Mouse (Mus musculus) heart, postnatal 14 days (tissue): ENCODE data around the gene Atp6v0d1. TPM values are rescaled to one million over a fixed set of nuclear protein-coding genes. Genes with fewer than 3 reads are reported as not detected.
A peak's percentile ranks its signal among the peaks of the same experiment; 100 is the strongest.
"Not testable (repeated sequence)": the region's sequence is repeated elsewhere in the genome, so short reads cannot be mapped to it uniquely, and the experiment has no call there.

Experiments
- DNase-seq, 2 experiments: peaks; one replicate each; pipeline ENCODE4 v3.0.0; 2021 to 2022
- intact Hi-C: fragments of 180-260 bp; cut with DNase I; formaldehyde crosslinking; loops from one replicate; pipeline ENCODE4 v1.15.1; 2025
- total RNA-seq, 2 experiments: library from RNA; stranded (reverse); gene quantifications; 2 replicates each; pipeline ENCODE4 v1.2.3; 2021

The Atp6v0d1 gene
- total RNA-seq, 2 experiments from 2014 or later: 57.2 to 57.8 TPM

- intact Hi-C loops: no loop called here
- DNase-seq: no peak
Measured at GRCm38 (mm10) chr8:105579719-105580118, 13.9 kb upstream of the Atp6v0d1 start.

DNA sequence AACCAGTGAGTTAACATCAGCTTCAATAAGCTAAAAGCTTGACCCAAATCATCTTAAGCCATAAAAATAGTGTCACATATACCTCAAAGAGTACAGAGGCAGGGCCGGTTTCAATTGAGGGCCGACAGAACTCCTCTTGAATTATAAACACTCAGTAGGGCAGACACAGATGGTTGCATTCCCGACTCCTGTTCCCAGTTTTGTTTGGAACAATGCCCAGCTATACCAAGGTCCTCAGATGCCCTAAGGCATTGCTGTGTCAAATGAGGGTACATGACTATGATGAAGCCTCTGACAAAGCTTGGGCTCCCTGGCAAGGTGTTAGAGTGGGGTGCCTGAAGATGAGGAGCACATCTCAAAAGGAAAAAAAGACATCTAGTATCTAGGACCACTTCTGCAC is 9.7 kb upstream of the Atp6v0d1 start:
- intact Hi-C loops: no loop called here
- DNase-seq: no peak

- intact Hi-C loops: no loop called here
- no peak for DNase-seq
Measured at GRCm38 (mm10) chr8:105574741-105575140, 8.9 kb upstream of the Atp6v0d1 start.

- peak; percentile 35 to 67 for DNase-seq
Measured at GRCm38 (mm10) chr8:105573427-105573826, 7.6 kb upstream of the Atp6v0d1 start.

DNA sequence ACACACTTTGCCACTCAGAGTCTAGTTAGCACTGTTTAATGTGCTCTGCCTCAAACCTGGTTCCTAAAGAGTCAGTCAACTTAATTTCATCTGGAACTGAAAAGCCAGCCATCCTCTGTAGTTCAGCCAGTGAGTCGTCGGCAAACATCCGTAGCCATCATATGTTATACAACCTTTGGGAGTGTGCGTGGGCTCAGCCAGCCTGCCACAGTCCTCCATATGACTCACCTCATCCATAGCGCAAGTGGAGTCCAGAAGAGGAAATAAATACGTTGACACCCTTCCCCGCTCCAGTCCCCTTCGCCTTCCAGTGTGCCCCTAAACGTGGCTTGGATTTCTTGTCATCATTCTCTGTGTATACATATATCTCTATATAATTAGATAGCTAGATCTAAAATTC is 6.0 kb upstream of the Atp6v0d1 start:
- intact Hi-C loops: no loop called here
- DNase-seq: no peak

More at GRCm38 (mm10) chr8:105573427-105573826, 7.6 kb upstream of the Atp6v0d1 start:
- intact Hi-C loops: no loop called here

DNA sequence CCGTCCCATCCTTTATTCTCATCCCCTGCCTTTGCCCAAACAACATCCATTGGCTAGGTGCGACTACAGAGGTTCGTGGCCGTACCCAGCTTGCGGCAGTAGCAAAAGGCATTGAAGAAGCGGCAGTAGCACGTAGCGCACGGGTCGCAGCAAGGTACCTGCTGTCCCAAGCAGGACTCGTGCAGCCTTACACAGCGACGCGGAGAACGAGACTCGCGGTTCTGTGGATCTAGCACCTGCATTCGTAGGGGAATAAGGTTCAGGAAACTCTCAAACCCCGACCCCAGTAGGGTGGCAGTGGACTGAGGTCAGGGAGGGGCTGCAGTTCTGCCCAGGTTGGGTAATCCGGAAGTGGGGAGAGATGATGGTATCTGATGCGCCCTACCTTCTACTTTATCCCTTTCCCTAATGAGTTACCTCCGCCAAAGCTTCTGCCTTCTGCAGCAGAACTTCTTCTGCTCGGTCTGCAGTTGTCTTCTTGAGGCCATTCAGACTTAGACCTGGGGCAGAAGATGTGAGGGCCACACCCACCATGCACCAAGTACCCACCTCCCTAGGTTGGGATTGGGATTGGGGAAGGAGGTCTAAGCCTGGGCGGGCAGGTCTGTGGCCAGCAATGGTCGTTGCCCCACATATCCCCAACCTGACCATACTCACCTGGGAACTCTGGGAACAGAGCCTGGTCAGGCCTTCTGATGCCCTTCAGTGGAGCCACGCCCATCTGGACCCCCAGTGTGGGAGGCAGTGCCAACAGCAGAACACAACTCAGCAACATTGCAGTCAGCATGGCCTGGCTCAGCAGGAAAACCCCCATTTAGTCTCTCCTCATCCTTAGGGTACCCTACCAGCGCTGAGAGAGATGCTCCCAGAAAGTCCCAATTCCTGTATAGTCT is 1.1 kb upstream of the Atp6v0d1 start:
- intact Hi-C loops: loop anchor here (2.0 kb wide), 2 partner anchors 28 to 118 kb away; no protein-coding TSS in a partner anchor
- DNase-seq: peak; percentile 26 to 34

DNA sequence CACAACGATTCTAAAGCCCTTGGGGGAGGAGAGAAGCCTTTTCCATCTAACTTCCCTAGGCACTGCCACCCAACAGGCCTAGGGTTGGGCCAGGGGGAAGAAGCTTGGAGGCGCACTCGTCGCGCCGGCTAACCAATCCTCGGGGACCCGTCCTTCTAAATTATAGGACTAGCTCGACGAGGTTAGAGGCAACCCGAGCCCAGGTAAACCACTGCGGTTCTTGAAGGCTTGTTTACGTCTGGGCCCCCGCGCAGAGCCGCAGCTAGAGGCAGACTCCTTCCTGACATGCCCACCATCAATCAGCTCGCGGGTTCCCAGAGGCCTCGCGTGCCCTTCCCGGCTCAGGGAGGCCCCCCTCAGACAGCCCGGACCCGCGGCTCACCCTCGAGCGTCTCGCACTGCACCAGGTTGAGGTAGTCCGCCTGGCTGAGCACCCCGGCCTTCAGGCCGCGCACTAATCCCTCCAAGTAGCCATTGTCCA is 406 bp downstream of the Atp6v0d1 start:
- intact Hi-C loops: no loop called here
- no peak for DNase-seq

GRCm38 (mm10) chr8:105564573-105565229 is 1.1 kb downstream of the Atp6v0d1 start:
- intact Hi-C loops, DNase-seq: not testable (repeated sequence)

- DNase-seq: no peak
- intact Hi-C loops: no loop called here
Measured at GRCm38 (mm10) chr8:105563871-105564270, 2.0 kb downstream of the Atp6v0d1 start.

GRCm38 (mm10) chr8:105562863-105563262 is 3.0 kb downstream of the Atp6v0d1 start:
- intact Hi-C loops: no loop called here
- no peak for DNase-seq

- intact Hi-C loops: loop anchor here (2.0 kb wide), 1 partner anchor 24 kb away; no protein-coding TSS in a partner anchor
Measured at GRCm38 (mm10) chr8:105555230-105555629, 10.6 kb downstream of the Atp6v0d1 start.

DNA sequence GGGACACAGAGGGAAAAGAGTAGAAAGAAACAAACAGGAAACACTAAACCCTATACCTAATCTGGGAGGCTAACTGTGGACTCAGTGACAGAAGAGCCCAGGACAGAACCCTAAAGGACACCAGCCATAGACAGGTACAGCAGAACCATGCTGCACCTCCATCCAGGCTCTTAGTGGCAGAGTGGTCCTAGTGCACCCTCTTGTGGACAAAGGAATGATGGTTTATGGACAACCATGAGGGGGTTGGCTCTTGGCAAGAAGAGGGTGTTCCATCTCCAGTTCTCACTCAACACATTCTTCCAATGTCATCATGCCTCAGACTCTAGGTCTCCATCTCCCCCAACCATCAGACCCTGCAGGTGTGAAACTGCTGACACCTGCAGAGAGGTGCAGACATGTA is 11.8 kb downstream of the Atp6v0d1 start:
- peak; percentile 58 to 82 for DNase-seq
- intact Hi-C loops: loop anchor here (1.0 to 5.0 kb wide), 3 partner anchors 23 to 182 kb away; partner anchors contain the start of gene Plekhg4

More at GRCm38 (mm10) chr8:105555230-105555629, 10.6 kb downstream of the Atp6v0d1 start:
- DNase-seq: no peak

DNA sequence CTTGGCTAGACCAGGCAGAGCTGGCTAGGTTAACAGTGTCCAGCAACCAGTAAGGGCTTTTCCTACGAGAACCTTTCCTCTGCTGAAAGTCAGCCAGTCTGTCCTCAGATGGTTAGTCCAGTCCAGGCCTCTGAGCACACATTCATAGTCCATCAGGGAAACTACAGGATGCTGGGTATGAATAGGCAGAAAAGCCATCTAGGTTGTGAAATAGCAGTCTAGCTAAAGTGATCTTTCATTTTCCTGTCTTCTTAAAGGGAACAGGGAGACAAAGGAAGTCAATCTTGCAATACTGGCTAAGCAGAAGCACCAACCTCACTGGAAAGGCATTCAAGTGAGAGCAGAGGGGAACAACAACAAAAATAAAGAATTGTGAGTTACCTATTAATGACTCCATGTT is 13.0 kb downstream of the Atp6v0d1 start:
- intact Hi-C loops: loop anchor here (2.0 to 5.0 kb wide), 2 partner anchors 70 to 181 kb away; partner anchors contain the start of gene Plekhg4
- no peak for DNase-seq

DNA sequence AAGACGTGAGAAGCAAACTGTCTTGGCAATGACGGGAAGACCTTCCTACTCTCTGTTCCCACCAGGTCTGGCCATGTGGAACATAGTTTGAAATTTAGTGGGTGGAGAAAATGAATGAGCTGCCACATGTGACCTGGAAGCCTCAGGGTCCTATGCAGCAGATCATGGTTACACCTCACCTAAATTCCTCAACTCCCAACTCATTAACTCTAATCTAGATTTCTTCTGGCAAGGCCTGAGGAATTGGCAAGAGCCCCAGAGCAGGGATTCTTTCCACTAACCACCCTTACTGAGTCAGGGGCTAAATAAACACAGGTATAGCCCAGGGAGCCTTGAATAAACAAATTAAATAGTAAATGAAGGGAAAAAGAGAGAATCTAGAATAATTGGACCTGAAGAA is 13.8 kb downstream of the Atp6v0d1 start:
- DNase-seq: no peak
- intact Hi-C loops: loop anchor here (2.0 to 5.0 kb wide), 2 partner anchors 69 to 180 kb away; partner anchors contain the start of gene Plekhg4

- intact Hi-C loops: loop anchor here (5.0 kb wide), 1 partner anchor 178 kb away; the partner anchor contains the start of gene Plekhg4
- no peak for DNase-seq
Measured at GRCm38 (mm10) chr8:105550083-105550482, 15.8 kb downstream of the Atp6v0d1 start.

GRCm38 (mm10) chr8:105549506-105549905 is 16.3 kb downstream of the Atp6v0d1 start:
- intact Hi-C loops: no loop called here

DNA sequence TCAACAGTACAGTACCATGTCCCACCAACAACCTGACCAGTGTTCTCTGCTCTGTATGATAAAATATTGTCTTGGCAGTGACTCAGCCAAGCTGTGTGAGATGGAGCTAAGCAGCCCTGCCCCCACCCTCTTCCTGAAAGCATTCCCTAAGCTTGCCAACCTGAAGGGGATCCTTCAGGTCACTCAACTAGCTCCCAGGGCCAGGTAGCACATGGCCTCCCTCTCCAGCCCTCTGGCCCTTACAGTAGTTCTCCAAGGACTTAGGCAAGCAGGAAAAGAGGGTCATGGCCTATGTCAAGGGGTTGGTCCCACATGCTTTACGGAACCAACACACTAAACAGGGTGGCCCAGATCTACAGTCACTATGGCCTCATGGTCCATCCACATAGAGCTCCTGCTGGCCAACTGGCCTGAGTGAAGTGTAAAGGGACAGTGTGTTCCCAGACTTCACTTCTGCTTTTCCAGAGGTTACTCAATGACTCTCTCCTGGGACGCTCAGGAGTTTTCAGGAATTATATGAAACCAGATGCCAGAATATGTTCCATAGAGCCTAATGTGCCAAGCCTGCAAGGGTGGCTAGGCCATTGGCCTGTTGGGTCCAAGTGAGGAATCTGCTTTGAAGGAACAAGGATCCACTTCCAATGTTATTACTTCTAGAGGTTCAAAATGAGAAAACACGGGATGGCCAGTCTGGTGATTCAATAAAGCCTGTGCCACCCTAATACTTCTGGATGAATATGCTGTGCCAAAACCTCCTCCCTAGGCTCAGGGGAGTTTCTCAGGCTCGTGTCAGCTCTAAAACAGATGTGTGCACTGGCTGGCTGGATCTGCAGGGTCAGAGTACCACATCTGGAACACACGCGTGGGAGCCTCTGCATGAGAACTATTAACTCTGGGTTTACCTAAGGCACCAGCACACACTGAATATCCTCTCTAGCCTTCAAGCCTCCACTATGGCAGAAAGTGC is 19.2 kb downstream of the Atp6v0d1 start:
- intact Hi-C loops: no loop called here
- peak in 1 of 2 experiments; percentile 40 for DNase-seq

More at GRCm38 (mm10) chr8:105549506-105549905, 16.3 kb downstream of the Atp6v0d1 start:
- DNase-seq: no peak

GRCm38 (mm10) chr8:105545249-105545648 is 20.6 kb downstream of the Atp6v0d1 start:
- peak in 1 of 2 experiments; percentile 54 for DNase-seq
- intact Hi-C loops: no loop called here

GRCm38 (mm10) chr8:105544544-105545205 is 21.2 kb downstream of the Atp6v0d1 start:
- intact Hi-C loops: no loop called here
- peak; percentile 43 to 46 for DNase-seq
